Mouse (Mus musculus) kidney, adult 2 months (tissue): ENCODE measurements around the gene Gde1. TPM values are rescaled to one million over a fixed set of nuclear protein-coding genes. Genes with fewer than 3 reads are reported as not detected.

Experiments
- DNase-seq: peaks from one replicate; pipeline ENCODE4 v3.0.0; 2021
- H3K27ac ChIP-seq: fragments of 200-500 bp; 2 replicates; pipeline ENCODE4 v1.5.1; 2012; ENCODE audit warnings: low read depth, low read length, control low read depth, inconsistent platforms; ENCODE audit not compliant: insufficient read depth
- H3K27me3 ChIP-seq: fragments of 200-500 bp; replicated peaks from 2 replicates; pipeline ENCODE4 v1.6.1; 2012; ENCODE audit warnings: mild to moderate bottlenecking, moderate library complexity, low read length, inconsistent platforms; ENCODE audit not compliant: control insufficient read depth, insufficient read depth
- H3K36me3 ChIP-seq: fragments of 200-500 bp; 2 replicates; pipeline ENCODE4 v1.6.1; 2012; ENCODE audit warnings: mild to moderate bottlenecking, moderate library complexity, low read length, inconsistent platforms; ENCODE audit not compliant: control insufficient read depth, insufficient read depth
- H3K4me1 ChIP-seq: fragments of 200-500 bp; 2 replicates; pipeline ENCODE4 v1.6.1; 2011; ENCODE audit warnings: low read length; ENCODE audit not compliant: control insufficient read depth, insufficient read depth
- H3K4me3 ChIP-seq: fragments of 200-500 bp; 2 replicates; pipeline ENCODE4 v1.5.1; 2011; ENCODE audit warnings: mild to moderate bottlenecking, low read depth, low read length, control low read depth; ENCODE audit not compliant: insufficient read depth
- CTCF ChIP-seq: fragments of 200-500 bp; conservative IDR thresholded peaks from 2 replicates; pipeline ENCODE4 v1.5.1; 2011; ENCODE audit warnings: low read depth, mild to moderate bottlenecking, control low read depth, low read length, moderate library complexity, mixed read lengths; ENCODE audit not compliant: insufficient read depth, insufficient read length
- POLR2A ChIP-seq: fragments of 200-500 bp; IDR thresholded peaks from one replicate; pipeline ENCODE4 v1.6.1; 2011; ENCODE audit warnings: low read depth, low read length, control low read depth
- WGBS: fragments of 180-500 bp; shearing (Covaris S2); methylation state at CpG from one replicate; pipeline ENCODE4 v1.1.7; 2018; 5-methylcytosine and 5-hydroxymethylcytosine counted together
- polyA plus RNA-seq: library from polyadenylated mRNA; depleted of rRNA; stranded (reverse); fragments of >200 nt; gene quantifications from 2 replicates; pipeline ENCODE4 v1.2.3, GENCODE M21; 2012

Gene Gde1
- polyA plus RNA-seq, 1 experiment = 172 TPM

DNA sequence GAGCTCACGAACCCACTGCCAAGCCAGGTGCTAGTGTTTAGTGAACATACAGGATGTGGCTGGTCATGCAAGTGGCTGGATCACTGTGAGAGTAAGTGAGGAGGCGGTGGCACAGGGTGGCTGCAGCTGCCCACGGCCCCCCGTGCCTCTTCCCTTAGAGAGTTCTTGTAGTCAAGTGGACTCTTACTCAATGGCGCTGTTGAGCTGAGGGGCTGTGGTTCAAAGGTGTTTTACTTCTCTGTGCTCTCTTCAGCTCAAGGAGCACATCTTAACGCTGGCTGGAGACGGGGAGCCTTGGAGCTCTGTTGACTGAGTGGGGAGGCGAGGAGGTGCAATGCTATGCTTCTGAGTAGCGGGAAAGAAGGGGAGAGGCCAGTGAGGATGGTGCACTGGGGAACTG is 18.3 kb upstream of the Gde1 start:
- WGBS = 94% methylated on average over 9 of the region's 9 CpGs

DNA sequence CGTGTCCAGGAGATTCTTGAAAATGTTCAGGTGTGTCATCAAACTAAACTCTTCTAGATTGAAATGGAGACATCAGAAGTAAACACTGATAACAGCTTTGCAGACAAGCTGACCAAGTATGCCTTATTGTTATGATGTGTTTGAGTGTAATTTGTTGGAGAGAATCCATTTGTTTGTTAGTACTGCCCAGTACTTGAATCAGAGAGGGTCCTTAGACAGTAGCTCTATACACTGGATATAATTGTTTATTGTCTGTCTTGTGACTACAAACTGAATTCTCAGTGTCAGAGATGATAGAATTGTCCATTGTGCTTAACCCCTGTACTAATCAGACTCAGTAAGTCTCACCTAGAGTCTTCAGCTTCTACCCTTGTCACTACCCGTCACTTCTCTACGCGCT is 12.5 kb upstream of the Gde1 start:
- WGBS = 98% methylated on average over 4 of the region's 4 CpGs
- Histone ChIP-seq H3K4me3 (no peak overlapping the region), H3K4me1 (peaks cover 2% of the 10 kb centered on the region; the same call in 1 of the 2 replicates), H3K27ac (no peak overlapping the region), H3K36me3 (no peaks in the 10 kb centered on the region), H3K27me3 (no peaks in the 10 kb centered on the region)
- TF ChIP-seq POLR2A = no peak
- no peak for DNase-seq

More for the DNA sequence above, 18.3 kb upstream of the Gde1 start:
- Histone ChIP-seq H3K27ac (no peak overlapping the region), H3K36me3 (no peaks in the 10 kb centered on the region), H3K27me3 (no peaks in the 10 kb centered on the region), H3K4me3 (no peak overlapping the region), H3K4me1 (no peaks in the 10 kb centered on the region)
- no peak for DNase-seq
- no peak for TF ChIP-seq CTCF
- TF ChIP-seq POLR2A = no peak

DNA sequence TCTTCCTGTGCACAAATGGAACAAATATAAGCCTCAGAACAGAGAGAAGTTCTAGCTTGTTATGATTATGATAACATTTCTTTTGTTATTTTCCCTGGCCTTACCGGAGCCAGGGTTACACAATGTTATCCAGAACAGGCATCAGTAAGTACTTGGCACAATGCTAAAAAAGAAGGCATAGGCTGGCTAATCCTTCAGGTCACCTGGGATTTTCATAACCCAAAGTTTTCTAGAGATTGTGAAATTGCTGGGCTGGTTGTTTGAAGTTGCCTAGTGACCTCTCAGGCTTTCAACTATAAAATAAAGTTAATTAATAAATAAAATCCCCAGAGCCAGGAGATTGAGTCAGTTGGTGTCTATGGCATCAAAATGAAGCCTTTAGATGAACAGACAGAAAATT is 9.3 kb upstream of the Gde1 start:
- no peak for DNase-seq
- H3K27ac ChIP-seq = no peak overlapping the region
- 81% methylated on average over 1 of the region's 1 CpGs for WGBS

DNA sequence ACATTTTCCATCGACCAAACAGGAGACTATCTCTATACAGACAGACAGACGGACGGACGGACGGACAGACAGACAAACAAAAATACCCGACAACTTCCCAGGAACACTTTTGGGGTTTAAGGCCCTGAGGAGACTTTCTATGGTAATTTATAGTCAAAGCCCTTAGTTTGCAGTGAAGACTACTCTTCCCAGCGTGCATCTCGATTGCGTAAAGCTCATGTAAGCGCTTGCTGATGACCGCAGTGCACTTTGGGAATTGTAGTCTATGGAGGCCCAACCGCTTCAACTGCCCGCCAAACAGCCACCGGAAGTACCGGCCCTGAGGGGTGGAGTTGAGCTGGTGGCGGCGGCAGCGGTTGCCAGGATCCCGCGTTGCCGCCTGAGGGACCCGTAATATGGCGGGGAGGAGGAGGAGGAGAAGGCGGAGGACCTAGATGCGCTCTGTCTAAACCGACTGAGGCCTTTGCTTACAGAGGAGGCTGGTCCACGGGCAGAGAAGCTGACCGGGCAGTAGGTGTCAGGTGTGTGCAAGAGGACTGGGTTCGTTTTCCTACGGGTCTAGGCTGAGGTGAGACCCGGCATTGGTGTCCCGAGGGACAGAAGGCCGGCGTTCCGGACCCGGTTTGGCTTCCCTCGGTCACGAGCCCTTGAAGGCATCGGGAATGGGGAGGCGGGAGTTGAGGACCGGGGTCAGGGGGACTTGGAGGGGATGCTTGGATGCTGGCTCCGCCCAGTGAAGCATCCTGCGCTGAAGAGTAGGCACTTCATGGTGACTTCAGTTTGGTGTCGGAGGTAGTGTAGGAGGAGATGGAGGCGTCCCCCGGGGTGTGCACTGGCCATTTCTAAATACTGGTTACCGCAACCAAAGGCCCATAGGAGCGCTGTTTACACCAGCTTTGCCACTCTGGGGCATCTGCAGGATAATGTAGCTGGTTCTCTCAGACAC is 6.9 kb upstream of the Gde1 start, which contains the start of gene Ccp110:
Gene Ccp110, plus strand, starts transcription at position 325 of the 946 bp plus-strand sequence.
- Histone ChIP-seq H3K27me3 (no peaks in the 10 kb centered on the region), H3K36me3 (no peaks in the 10 kb centered on the region), H3K4me3 (peak within 1 kb of the TSS; percentile 73), H3K4me1 (peaks cover 5% of the 10 kb centered on the region; the same call in 1 of the 2 replicates), H3K27ac (no peak within 1 kb of the TSS)
- no peak for TF ChIP-seq CTCF
- TF ChIP-seq POLR2A = no peak
- DNase-seq = peak; percentile 98
- under 1% methylated on average over 48 of the region's 48 CpGs for WGBS

More for the DNA sequence above, 9.3 kb upstream of the Gde1 start:
- no peaks in the 10 kb centered on the region for H3K27me3 ChIP-seq
- H3K4me1 ChIP-seq = peaks cover 5% of the 10 kb centered on the region; the same call in 1 of the 2 replicates
- TF ChIP-seq CTCF (no peak), POLR2A (no peak)
- no peak overlapping the region for H3K4me3 ChIP-seq
- H3K36me3 ChIP-seq = no peaks in the 10 kb centered on the region

DNA sequence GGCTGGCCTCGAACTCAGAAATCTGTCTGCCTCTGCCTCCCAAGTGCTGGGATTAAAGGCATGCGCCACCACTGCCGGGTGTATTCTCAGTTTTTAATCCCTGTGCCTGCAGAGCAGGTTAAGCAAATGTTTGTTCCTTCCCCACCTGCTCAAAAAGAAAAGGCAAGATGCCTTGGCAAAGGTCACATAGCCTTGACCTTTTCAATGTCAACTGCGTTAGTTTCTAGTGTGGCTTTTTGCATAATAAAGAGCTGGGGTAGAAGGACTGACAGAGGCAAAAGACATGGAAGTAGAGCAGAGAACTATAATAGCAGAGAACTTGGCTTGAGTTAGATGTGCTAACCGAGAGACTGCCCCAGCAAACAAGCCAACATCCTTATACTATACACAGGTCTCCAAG is 5.2 kb upstream of the Gde1 start:
- TF ChIP-seq CTCF = no peak
- no peak for TF ChIP-seq POLR2A
- H3K4me1 ChIP-seq = peaks cover 9% of the 10 kb centered on the region; the same call in 1 of the 2 replicates
- H3K27me3 ChIP-seq = no peaks in the 10 kb centered on the region
- no peak overlapping the region for H3K4me3 ChIP-seq
- no peaks in the 10 kb centered on the region for H3K36me3 ChIP-seq
- WGBS = 75% methylated on average over 5 of the region's 5 CpGs
- H3K27ac ChIP-seq = no peak overlapping the region
- no peak for DNase-seq

DNA sequence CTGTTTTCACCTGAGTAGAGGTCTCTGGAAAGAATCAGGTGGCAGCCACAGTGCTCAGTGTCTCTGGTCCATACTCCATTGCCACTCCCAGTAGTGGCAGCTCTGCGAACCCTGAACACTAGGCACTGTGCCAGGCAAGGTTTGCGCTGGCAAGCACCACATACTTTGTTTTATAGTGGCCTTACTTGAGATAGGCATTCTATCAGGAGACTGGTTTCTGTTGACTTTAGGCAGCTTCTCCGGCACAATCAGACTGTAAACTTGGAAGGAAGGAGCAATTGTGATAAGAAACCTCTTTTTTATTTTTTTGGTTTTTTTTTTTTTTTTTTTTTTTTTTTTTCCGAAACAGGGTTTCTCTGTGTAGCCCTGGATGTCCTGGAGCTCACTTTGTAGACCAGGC is 2.4 kb upstream of the Gde1 start:
- no peak overlapping the region for H3K4me3 ChIP-seq
- H3K4me1 ChIP-seq = peaks cover 13% of the 10 kb centered on the region; the same call in 1 of the 2 replicates
- DNase-seq = peak; percentile 83
- no peak for TF ChIP-seq CTCF
- no peak for TF ChIP-seq POLR2A
- no peaks in the 10 kb centered on the region for H3K36me3 ChIP-seq
- H3K27ac ChIP-seq = no peak overlapping the region
- no peaks in the 10 kb centered on the region for H3K27me3 ChIP-seq
- 45% methylated on average over 4 of the region's 4 CpGs for WGBS

DNA sequence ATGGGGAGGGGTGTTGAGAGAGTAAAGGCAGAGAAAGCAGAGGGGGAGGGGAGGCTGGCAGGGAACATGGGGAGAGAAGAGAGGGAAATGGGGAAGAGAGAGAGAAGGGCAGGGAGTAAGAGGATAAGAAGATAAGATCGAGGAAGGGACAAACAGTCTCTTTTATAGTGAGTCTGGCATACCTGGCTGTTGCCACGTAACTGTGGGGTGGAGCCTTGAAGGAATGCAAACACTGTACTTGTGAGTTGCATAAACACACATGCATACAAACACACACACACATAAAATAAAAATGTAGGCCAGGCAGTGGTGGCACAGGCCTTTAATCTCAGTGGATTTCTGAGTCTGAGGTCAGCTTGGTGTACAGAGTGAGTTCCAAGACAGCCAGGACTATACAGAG is 1.6 kb upstream of the Gde1 start:
- 85% methylated on average over 2 of the region's 2 CpGs for WGBS
- Histone ChIP-seq H3K36me3 (no peaks in the 10 kb centered on the region), H3K27ac (no peak overlapping the region), H3K4me1 (peaks cover 11% of the 10 kb centered on the region; the same call in 1 of the 2 replicates), H3K4me3 (no peak overlapping the region), H3K27me3 (no peaks in the 10 kb centered on the region)
- DNase-seq = no peak
- TF ChIP-seq POLR2A (no peak), CTCF (no peak)
